Mouse (Mus musculus): ENCODE data around the gene C1rl. TPM values are rescaled to one million over a fixed set of nuclear protein-coding genes. Genes with fewer than 3 reads are reported as not detected.

C1rl gene
- polyA plus RNA-seq, 1 experiment from 2014 or later: 0.08 TPM

Other genes with a start within 250 kb of the C1rl start
- gene Cd163, start 188.5 kb upstream of the C1rl start, polyA plus RNA-seq (2015; fragmentation: Nextera tagmentation; extraction: Ambion mirVana): 0.28 and 0.32 TPM in 2 replicates
- 82.9 and 84.4 TPM in 2 replicates for gene Pex5, start 78.0 kb upstream of the C1rl start, polyA plus RNA-seq (2015; fragmentation: Nextera tagmentation; extraction: Ambion mirVana)
- 54.7 and 62.1 TPM in 2 replicates for gene Clstn3, start 28.3 kb upstream of the C1rl start, polyA plus RNA-seq (2015; fragmentation: Nextera tagmentation; extraction: Ambion mirVana)
- gene C1ra, start 19.3 kb downstream of the C1rl start, polyA plus RNA-seq (2015; fragmentation: Nextera tagmentation; extraction: Ambion mirVana): 0.14 and 0.43 TPM in 2 replicates
- gene C1s1, start 49.2 kb downstream of the C1rl start, polyA plus RNA-seq (2015; fragmentation: Nextera tagmentation; extraction: Ambion mirVana): 0.34 and 0.47 TPM in 2 replicates
- 0.08 TPM in 1 of 2 replicates, not detected in the other for gene C1rb, start 77.2 kb downstream of the C1rl start, polyA plus RNA-seq (2015; fragmentation: Nextera tagmentation; extraction: Ambion mirVana)
- gene C1s2, start 143.0 kb downstream of the C1rl start, polyA plus RNA-seq (2015; fragmentation: Nextera tagmentation; extraction: Ambion mirVana): 0.15 and 0.18 TPM in 2 replicates
- gene Lpcat3, start 169.9 kb downstream of the C1rl start, polyA plus RNA-seq (2015; fragmentation: Nextera tagmentation; extraction: Ambion mirVana): 34.6 and 35.1 TPM in 2 replicates
- 153 and 160 TPM in 2 replicates for gene Emg1, start 219.1 kb downstream of the C1rl start, polyA plus RNA-seq (2015; fragmentation: Nextera tagmentation; extraction: Ambion mirVana)
- gene Phb2, start 219.2 kb downstream of the C1rl start, polyA plus RNA-seq (2015; fragmentation: Nextera tagmentation; extraction: Ambion mirVana): 271 and 275 TPM in 2 replicates
- gene Ptpn6, start 245.6 kb downstream of the C1rl start, polyA plus RNA-seq (2015; fragmentation: Nextera tagmentation; extraction: Ambion mirVana): 3.2 and 4.4 TPM in 2 replicates
- 652 and 676 TPM in 2 replicates for gene Grcc10, start 248.3 kb downstream of the C1rl start, polyA plus RNA-seq (2015; fragmentation: Nextera tagmentation; extraction: Ambion mirVana)

Data from forebrain, embryonic 15.5 days (tissue).